Mouse (Mus musculus): ENCODE measurements around the gene Zg16.

The Zg16 gene

DNA sequence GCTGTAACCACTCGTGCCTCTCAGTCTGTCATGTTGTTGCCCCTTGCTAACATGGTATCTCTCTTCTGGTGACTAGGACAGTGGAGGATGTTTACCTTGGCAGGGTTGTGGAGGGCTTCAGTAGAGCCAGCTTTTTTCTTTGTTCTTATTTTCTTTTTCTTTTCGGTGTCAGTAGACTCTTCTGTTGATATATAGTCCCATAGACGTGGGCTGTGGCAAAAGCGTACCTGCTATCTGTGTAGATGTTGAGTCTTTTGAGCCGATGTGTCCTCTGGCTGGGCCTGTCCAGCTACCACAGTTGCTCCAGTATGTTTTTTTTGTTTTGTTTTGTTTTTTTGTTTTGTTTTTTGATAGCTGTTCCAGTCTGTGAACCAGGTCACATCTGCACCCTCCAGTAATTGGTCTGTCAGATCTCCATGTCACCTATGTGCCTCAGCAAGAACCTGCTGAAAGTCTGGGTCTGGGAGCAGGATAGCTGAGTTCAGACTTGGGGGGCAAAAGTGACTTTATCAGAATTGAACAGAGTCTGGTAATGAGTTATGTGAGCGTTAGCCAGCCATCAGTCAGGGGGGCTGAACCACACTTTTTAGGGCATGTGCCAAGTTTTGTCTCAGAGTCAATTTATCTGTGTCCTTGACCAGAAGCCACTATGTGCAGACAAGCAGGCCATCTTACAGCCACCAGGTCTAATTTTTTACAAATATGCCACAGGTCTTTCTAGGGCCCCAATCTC is at the start of gene Zg16:
Gene Zg16 (minus strand): TSS at position 51 of the 733 bp plus-strand sequence.
- POLR2A ChIA-PET = interaction anchor here in 1 of 4 experiments (0.7 to 1.0 kb wide), 2 partner anchors 41 to 47 kb away, joined by 3 to 4 read pairs; no protein-coding TSS in a partner anchor
- CTCF ChIA-PET = interaction anchor here in 1 of 4 experiments (0.7 kb wide), 1 partner anchor 316 kb away, joined by 10 read pairs; no protein-coding TSS in a partner anchor

DNA sequence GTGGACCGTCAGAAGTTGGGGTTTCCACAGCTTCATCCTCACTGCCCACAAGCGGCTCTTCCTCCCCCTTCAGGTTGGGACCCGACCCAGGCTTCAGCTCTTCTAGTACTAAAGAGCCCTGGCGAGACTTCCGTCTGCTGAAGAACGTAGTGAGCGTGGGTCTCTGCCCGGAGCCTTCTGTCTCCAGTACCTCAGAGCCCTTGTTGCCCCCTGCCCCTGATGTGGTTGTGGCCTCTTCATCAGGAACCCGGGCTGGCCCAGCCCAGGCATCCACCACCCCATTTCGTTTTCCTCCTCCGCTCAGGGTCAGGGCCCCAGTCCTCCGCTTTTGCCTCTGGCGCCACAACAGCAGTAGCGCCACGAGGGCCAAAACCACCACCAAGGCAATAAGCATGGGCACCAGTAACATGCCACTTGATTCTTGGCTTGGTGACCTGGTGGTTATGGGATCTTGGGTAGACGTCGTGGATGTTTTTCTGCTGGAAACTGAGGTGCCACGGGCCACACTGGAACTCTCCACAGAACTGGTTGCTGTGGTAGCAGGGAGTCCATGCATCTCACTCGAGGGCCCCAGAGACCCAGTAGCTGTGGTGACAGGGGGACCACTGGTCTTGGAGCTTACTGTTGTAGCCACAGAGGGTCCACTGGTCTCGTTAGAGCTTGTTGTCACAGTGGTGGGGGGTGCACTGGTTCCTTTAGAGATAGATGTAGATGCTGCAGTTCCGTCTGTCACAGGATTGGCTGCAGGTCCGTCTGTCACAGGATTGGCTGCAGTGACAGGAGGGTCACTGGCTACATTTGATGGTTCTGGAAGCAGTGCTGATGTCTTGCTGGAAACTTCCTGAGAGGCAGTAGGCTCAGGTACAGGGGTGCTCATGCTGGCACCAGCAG is 49.3 kb upstream of the Zg16 start:
- POLR2A ChIA-PET = interaction anchor here in 3 of 4 experiments (0.6 to 1.9 kb wide), 10 partner anchors 9 to 137 kb away, joined by 3 to 5 read pairs (median 3); partner anchors contain the start of gene Zfp771 (in 1 of the 3)
- CTCF ChIA-PET = interaction anchor here in 2 of 4 experiments (0.6 to 1.5 kb wide), 5 partner anchors 9 to 281 kb away, joined by 3 to 6 read pairs (median 3); partner anchors contain the start of gene Pagr1b (in 1 of the 2)

DNA sequence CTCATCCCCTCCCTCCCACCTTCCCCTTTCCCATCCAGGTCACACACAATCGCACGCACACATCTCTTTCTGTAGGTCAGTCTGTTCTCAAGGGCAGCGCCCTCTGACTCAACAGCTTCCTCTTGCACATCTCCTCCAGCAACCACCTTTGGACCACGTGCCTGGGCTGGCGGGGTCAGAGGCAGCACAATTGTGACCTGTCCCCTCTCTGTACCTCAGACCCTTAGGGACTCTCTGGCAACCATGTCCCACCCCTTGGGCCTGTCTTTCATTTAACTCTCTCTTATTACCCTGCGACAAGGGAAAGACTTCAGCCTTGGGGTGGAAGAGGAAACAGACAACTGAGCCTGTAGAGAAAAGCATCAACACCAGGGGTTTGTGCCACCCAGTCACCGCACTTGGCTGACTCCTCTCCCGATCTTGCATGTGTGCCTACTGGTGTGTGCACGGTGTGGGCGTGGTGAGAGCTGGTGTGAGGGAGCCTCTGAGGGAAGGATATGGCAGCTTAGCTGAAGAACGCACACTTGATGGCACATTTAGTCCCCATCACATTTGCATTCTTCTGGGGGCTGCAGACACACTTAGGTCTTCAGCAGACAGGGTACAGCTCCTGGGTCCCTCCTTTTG is 47.8 kb upstream of the Zg16 start:
- CTCF ChIA-PET = interaction anchor here in 2 of 4 experiments (0.5 to 1.5 kb wide), 3 partner anchors 13 to 75 kb away, joined by 3 to 6 read pairs (median 4); no protein-coding TSS in a partner anchor
- POLR2A ChIA-PET = interaction anchor here in 2 of 4 experiments (0.9 to 1.9 kb wide), 9 partner anchors 10 to 336 kb away, joined by 3 to 5 read pairs (median 3); partner anchors contain the start of gene Qprt (in 1 of the 2)

GRCm38 (mm10) chr7:127133125-127133524 is 46.0 kb upstream of the Zg16 start:
- POLR2A ChIA-PET = interaction anchor here in 2 of 4 experiments (0.6 to 1.0 kb wide), 2 partner anchors 11 to 89 kb away, joined by 4 to 5 read pairs; partner anchors contain the start of gene Qprt (in 1 of the 2)
- CTCF ChIA-PET = interaction anchor here in 3 of 4 experiments (0.6 kb wide), 3 partner anchors 35 to 209 kb away, joined by 3 read pairs; no protein-coding TSS in a partner anchor

GRCm38 (mm10) chr7:127129638-127130037 is 42.5 kb upstream of the Zg16 start:
- ChIA-PET POLR2A (interaction anchor here in 3 of 4 experiments (0.6 to 1.6 kb wide), 8 partner anchors 8 to 145 kb away, joined by 3 to 5 read pairs (median 4); partner anchors contain the start of gene Qprt (in 1 of the 3)), CTCF (interaction anchor here (0.7 to 3.3 kb wide), 28 partner anchors 8 to 620 kb away, joined by 3 to 14 read pairs (median 3); partner anchors contain the start of gene Spn (in 2 of the 4))

DNA sequence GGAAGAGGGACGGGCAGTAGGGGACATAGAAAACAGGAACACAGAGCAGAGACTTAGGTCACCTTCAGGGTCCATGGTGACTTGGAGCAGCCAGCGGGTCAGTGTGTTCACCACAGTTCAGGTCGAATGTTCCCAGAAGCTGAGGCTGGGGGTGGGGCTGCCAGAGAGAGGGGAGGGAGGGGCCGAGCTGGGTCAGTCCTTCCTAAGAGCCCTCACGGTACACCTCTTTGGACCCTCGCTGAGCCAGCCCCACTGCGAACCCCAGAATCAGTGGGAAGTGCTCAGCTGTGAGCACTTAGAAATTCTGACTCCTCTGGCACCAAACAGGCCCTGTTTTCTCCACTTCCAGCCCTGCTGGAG is 34.8 kb upstream of the Zg16 start, which contains the start of gene Qprt:
Gene Qprt (minus strand): TSS at position 316 of the 360 bp plus-strand sequence.
- POLR2A ChIA-PET = interaction anchor here (0.5 to 1.6 kb wide), 18 partner anchors 8 to 145 kb away, joined by 3 to 7 read pairs (median 4); partner anchors contain the start of genes Cdiptos (in 1 of the 4) and Maz (in 1 of the 4)
- CTCF ChIA-PET = interaction anchor here in 3 of 4 experiments (0.6 to 2.1 kb wide), 4 partner anchors 10 to 568 kb away, joined by 5 to 9 read pairs (median 6); no protein-coding TSS in a partner anchor

DNA sequence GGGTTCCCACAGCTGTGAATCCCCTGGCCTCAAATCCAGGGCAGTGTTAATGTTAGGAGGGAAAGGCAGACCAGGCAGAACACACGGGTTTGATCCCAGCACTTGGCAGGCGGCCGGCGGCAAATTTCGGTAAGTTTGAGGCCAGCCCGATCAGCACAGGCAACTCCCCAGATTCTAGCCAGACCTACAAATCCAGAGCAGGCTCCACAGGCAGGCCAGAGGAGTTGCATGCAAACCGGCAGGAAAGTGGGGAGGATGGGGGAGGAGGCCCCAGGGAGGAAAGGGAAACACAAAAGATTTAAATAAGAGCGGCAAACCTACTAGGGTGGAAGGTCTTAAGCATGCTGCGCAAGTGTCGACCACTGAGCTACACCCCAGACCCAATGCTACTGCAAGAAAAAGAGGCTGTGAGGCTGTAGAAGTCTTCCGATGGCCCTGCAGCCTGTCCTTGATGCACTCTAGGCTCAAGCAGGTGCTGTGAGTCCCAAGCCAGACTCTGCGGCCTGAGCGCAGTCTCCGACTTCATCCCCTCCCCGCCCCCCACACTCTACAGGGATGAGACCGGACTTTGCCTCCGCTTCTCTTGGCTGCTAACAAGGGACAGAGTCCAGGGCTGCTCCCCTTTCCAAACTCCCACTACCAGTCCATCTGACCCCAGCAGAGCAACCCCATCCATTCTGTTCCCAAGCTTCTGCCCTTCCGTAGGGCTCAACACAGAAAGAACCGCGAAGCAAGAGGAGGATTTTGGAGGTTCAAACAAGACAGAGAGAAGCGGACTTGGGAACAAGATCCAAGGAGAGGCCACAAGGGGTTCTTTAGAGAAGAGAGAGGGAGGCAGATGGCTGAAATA is 34.2 kb upstream of the Zg16 start:
- CTCF ChIA-PET = interaction anchor here in 3 of 4 experiments (0.6 to 2.1 kb wide), 5 partner anchors 10 to 567 kb away, joined by 3 to 9 read pairs (median 5); no protein-coding TSS in a partner anchor
- POLR2A ChIA-PET = interaction anchor here (0.5 to 1.6 kb wide), 17 partner anchors 8 to 145 kb away, joined by 3 to 7 read pairs (median 4); partner anchors contain the start of genes Cdiptos (in 1 of the 4), Maz (in 1 of the 4) and Pagr1a (in 1 of the 4)

DNA sequence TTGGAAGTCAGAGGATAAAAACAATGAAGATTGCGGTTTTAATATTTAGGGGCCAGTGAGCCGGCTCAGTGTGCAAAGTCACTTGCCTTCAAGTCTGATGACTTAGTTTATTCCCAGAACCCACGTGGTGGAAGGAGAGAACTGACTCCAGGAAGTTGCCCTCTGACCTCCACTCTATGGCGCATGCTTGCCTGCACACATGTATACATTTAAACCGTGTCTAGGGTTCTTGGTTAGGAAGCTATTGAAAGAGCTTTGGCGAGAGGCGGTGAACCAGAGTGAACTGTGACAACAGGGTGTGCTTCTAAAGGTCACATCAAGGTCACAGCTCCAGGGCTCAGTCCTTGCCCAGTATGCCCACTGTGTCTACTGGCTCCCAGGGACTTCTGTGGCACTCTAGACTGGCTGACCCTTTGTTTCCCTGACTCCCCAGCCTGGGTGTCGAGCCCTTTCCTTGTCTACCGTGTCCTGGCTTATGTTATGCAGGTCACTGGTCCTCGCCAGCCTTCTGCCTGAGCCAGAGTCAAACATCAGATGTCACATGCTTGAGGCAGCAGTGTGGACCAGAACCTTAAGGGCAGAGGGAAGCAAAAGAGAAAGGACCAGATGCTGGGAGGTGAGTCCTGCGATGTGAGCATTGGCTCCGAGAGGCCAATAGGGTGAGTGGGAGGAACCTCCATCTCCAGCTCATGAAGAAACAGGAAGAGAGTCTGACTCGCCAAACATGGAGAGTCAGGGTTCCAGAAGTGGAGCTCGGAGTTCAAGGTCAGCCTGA is 31.7 kb upstream of the Zg16 start:
- CTCF ChIA-PET = interaction anchor here in 2 of 4 experiments (0.5 to 2.0 kb wide), 12 partner anchors 11 to 180 kb away, joined by 3 to 7 read pairs (median 3); no protein-coding TSS in a partner anchor
- POLR2A ChIA-PET = interaction anchor here (0.6 to 1.7 kb wide), 10 partner anchors 10 to 395 kb away, joined by 3 to 5 read pairs (median 3); partner anchors contain the start of gene Maz (in 1 of the 4)

DNA sequence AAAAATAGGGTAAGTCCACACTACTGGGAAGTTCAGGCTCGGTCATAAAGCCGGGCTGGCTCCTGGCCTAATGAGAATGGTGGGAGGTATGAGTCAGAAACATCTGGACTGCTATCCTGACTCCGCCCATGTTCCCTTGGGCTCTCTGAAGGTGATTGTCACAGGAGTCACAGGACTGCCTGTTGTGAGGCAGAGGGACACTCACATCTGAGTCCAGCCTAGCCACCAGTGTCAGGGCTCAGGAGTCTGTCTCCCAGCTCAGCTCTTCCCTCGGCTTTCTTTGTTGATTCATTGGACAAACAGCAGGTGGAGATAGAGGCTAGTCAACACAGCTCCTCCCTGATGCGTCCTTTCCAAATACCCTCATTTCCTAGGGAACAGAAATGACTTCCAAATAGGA is 30.8 kb upstream of the Zg16 start:
- ChIA-PET POLR2A (interaction anchor here (0.8 to 1.7 kb wide), 6 partner anchors 13 to 154 kb away, joined by 3 to 5 read pairs (median 3); partner anchors contain the start of gene Cd2bp2 (in 1 of the 4)), CTCF (interaction anchor here in 3 of 4 experiments (0.5 to 2.0 kb wide), 23 partner anchors 12 to 952 kb away, joined by 3 to 7 read pairs (median 3); partner anchors contain the start of genes Dctpp1 (in 1 of the 3), Kif22 (in 1 of the 3) and Maz (in 1 of the 3))

- POLR2A ChIA-PET = interaction anchor here in 3 of 4 experiments (0.7 to 1.3 kb wide), 6 partner anchors 11 to 550 kb away, joined by 3 to 5 read pairs (median 3); no protein-coding TSS in a partner anchor
- CTCF ChIA-PET = interaction anchor here in 2 of 4 experiments (0.5 to 1.4 kb wide), 3 partner anchors 46 to 66 kb away, joined by 3 to 4 read pairs (median 4); no protein-coding TSS in a partner anchor
These were observed 29.3 kb upstream of the Zg16 start for GRCm38 (mm10) chr7:127116331-127116935.

GRCm38 (mm10) chr7:127114920-127115319 is 27.8 kb upstream of the Zg16 start:
- POLR2A ChIA-PET = interaction anchor here in 2 of 4 experiments (1.1 to 1.5 kb wide), 6 partner anchors 15 to 139 kb away, joined by 3 read pairs; partner anchors contain the start of gene Maz (in 1 of the 2)
- CTCF ChIA-PET = interaction anchor here in 1 of 4 experiments (1.8 kb wide), 1 partner anchor 14 kb away, joined by 9 read pairs; no protein-coding TSS in a partner anchor

DNA sequence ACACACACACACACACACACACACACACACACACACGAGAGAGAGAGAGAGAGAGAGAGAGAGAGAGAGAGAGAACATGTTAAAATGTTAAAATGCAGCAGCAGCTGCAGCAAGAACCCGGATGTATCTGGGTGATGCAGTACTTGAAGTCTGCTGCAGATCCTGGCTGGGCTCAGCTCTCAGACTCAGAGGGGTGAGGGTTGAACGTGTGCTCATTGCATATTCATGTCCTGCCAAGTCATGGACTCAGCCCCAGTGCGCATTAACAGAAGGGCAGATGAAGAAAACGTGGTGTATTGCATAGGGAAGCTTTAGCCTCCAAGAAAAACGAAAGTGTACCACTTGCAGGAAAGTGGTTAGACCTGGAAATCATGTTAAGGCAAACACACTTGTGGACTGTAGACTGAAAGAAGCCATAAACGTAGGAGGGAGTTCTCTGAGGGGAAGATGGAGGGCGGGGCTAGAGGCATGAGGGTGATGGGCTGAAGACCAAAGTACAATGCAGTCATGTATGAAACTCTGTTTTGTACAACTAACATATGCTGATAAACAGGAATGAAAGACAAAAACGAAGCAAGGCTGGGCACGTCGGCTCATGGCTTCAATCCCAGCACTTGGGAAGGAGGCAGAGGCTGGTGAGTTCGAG is 26.6 kb upstream of the Zg16 start:
- CTCF ChIA-PET = interaction anchor here in 3 of 4 experiments (0.6 to 1.8 kb wide), 6 partner anchors 16 to 551 kb away, joined by 3 to 9 read pairs (median 4); partner anchors contain the start of gene Kif22 (in 1 of the 3)
- POLR2A ChIA-PET = interaction anchor here in 3 of 4 experiments (0.7 to 1.5 kb wide), 9 partner anchors 8 to 216 kb away, joined by 3 to 7 read pairs (median 3); partner anchors contain the start of genes Cd2bp2 (in 1 of the 3), Maz (in 1 of the 3) and Qprt (in 1 of the 3)

DNA sequence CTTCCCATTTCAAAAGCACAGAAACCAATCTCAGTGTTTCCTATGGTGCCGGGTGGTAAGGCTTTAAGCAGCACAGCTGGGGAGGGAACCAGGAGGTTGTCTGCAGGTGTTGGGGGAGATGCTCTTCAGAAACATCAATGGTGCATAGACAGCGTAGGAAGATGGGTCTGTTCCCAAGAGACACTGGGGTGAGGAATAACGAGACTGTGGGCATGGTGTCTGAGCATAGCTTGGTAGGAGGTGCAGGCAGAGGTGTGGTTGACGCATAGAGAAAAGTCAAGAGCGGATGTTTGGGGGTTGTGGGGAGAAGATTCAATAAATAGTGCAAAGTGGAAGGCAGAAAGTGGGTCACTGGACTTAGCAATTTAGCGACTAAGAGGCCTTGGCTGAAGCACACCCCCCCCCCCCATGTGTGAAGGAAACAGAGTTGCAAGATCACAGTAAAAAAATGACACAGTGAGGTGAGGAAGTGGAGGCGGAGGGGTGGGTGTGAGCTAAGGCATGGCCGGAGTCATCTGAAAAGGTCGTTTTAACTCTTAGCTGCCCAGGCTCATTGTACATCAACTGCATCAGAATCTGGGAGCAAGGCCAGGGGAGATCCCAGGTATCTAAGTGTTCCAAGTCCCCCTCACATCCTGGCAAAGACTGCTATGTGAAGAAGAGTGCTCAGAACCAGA is 25.9 kb upstream of the Zg16 start:
- ChIA-PET POLR2A (interaction anchor here in 3 of 4 experiments (0.6 to 1.3 kb wide), 8 partner anchors 9 to 215 kb away, joined by 3 to 4 read pairs (median 4); partner anchors contain the start of genes Cd2bp2 (in 1 of the 3) and Qprt (in 1 of the 3)), CTCF (interaction anchor here (0.6 to 2.9 kb wide), 8 partner anchors 16 to 552 kb away, joined by 3 to 20 read pairs (median 4); partner anchors contain the start of gene Kif22 (in 1 of the 4))
